Mouse (Mus musculus) ES-E14 (cell line): ENCODE results near the gene Fcor.

ENCODE experiments used
- CHD2 ChIP-seq: IDR thresholded peaks from 2 replicates; pipeline ENCODE4 v1.6.1; 2014; ENCODE audit warnings: mild to moderate bottlenecking, low read depth, low read length, inconsistent platforms
- HCFC1 ChIP-seq: IDR thresholded peaks from 2 replicates; pipeline ENCODE4 v1.6.1; 2012; ENCODE audit warnings: low read length, inconsistent platforms, borderline replicate concordance; ENCODE audit not compliant: insufficient read depth
- MAFK ChIP-seq: IDR thresholded peaks from 2 replicates; pipeline ENCODE4 v1.6.1; 2014; ENCODE audit warnings: mild to moderate bottlenecking, low read depth, low read length, inconsistent platforms; ENCODE audit not compliant: insufficient read depth
- ZC3H11A ChIP-seq: IDR thresholded peaks from 2 replicates; pipeline ENCODE4 v1.6.1; 2012; ENCODE audit warnings: low read depth, mild to moderate bottlenecking, inconsistent platforms, low read length, borderline replicate concordance
- ZNF384 ChIP-seq: IDR thresholded peaks from 2 replicates; pipeline ENCODE4 v1.6.1; 2012; ENCODE audit warnings: low read depth, low read length, inconsistent platforms

GRCm38 (mm10) chr8:3710312-3710711 is 38.1 kb upstream of the Fcor start:
- no peak for TF ChIP-seq ZC3H11A
- no peak for TF ChIP-seq CHD2
- no peak for TF ChIP-seq HCFC1
- no peak for TF ChIP-seq ZNF384
- no peak for TF ChIP-seq MAFK
